Mouse (Mus musculus) lung, adult 2 months (tissue): ENCODE results near the gene Pax5.

Experiments
- CTCF ChIP-seq: fragments of 200-500 bp; IDR thresholded peaks from 2 replicates; pipeline ENCODE4 v1.5.1; 2011; ENCODE audit warnings: mild to moderate bottlenecking, low read length, control low read depth; ENCODE audit not compliant: insufficient read depth
- POLR2A ChIP-seq: fragments of 200-500 bp; IDR thresholded peaks from 2 replicates; pipeline ENCODE4 v1.6.1; 2011; ENCODE audit warnings: low read depth, mild to moderate bottlenecking, control low read depth, low read length, borderline replicate concordance; ENCODE audit errors: extremely low read depth

- TF ChIP-seq POLR2A (no peak), CTCF (no peak)
These were observed 4.3 kb downstream of the Pax5 start for GRCm38 (mm10) chr4:44705967-44706366.
